Mouse (Mus musculus) G1E (cell line): ENCODE measurements around the gene Trim2.

Experiments used
- CTCF ChIP-seq: IDR thresholded peaks from 2 replicates; pipeline ENCODE4 v1.5.1; 2012; ENCODE audit warnings: low read depth, low read length, inconsistent platforms, mixed read lengths
- GATA2 ChIP-seq: IDR thresholded peaks from 2 replicates; pipeline ENCODE4 v1.6.1; 2012; ENCODE audit warnings: low read depth, low read length, inconsistent platforms, borderline replicate concordance
- POLR2AphosphoS5 ChIP-seq: IDR thresholded peaks from 2 replicates; pipeline ENCODE4 v1.6.1; 2012; ENCODE audit warnings: low read depth, low read length, inconsistent platforms; ENCODE audit not compliant: insufficient replicate concordance

- TF ChIP-seq CTCF = no peak
- TF ChIP-seq POLR2AphosphoS5 = no peak
- no peak for TF ChIP-seq GATA2
Measured at GRCm38 (mm10) chr3:84337585-84337984, 30.9 kb upstream of the Trim2 start.
